Mouse (Mus musculus) spleen, postnatal 14 days (tissue): ENCODE data around the gene Gm20821.
"Not testable (repeated sequence)": the region's sequence is repeated elsewhere in the genome, so short reads cannot be mapped to it uniquely, and the experiment has no call there.

Source experiments
- DNase-seq, 2 experiments: peaks; one replicate each; pipeline ENCODE4 v3.0.0; 2021 to 2022; ENCODE audit warnings: low spot score in 2 of 2

Gene Gm20821

DNA sequence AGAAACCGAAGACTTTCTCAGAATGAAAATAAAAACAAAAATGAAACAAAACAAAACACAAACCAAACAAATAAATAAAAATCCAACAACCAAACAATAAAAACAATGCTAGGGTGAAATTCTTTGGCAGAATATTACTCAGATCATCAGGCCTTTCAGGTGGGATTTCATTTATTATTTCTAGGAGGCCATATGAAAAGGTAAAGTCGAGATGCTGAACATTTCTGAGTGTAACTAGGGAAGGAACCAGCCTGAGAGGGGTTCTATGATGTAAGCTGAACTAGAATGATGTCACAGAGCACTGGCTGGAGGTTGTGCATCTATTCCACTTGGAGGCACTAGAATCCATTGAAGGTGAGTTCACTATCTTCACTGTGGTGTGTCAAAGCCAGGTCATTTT, at the start of gene Gm20821:
Gene Gm20821 (plus strand): TSS at position 301 of the 400 bp plus-strand sequence.
- DNase-seq = not testable (repeated sequence)
